Mouse (Mus musculus): ENCODE measurements at regions not wholly inside any gene's neighbourhood (a gene's known extent, or its start where the extent isn't known, plus 50 kb on each side); places are given as distances from the start of the nearest gene placed in this dataset.

DNA sequence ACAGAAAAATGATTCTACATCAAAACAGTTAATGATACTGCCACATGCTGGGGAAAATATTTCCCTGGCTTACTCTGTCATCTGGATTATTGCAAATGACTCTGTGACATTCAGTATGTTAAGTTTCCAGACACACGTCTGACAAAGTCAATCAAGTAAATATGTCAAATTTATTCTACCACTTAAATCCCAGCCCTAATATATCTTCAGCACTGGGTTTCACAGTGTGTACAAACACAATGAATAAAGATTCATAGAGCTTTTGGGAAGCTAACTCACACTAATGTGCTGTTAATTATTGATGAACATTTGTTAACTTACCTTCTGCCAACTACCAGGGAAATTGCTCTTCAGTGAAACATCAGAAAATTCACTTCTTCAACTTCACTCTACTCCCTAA, 256.3 kb upstream of the Edil3 start:
- H3K36me3 ChIP-seq (ENCODE audit: control insufficient read depth in 1 of 2, insufficient read depth in 2 of 2, low read length in 2 of 2): no peaks in the 10 kb centered on the region
- no peak overlapping the region for H3K9ac ChIP-seq (ENCODE audit: control insufficient read depth, low read depth, low read length, poor library complexity, severe bottlenecking)
- H3K4me3 ChIP-seq (ENCODE audit: control insufficient read depth in 1 of 2, insufficient read depth in 1 of 2, low read depth in 2 of 2, low read length in 2 of 2): no peak overlapping the region
- no peaks in the 10 kb centered on the region for H3K79me2 ChIP-seq (ENCODE audit: control insufficient read depth, insufficient read depth, low read length, poor library complexity)
- H3K27ac ChIP-seq (ENCODE audit: control insufficient read depth, low read depth, low read length): no peak overlapping the region
- no peaks in the 10 kb centered on the region for H3K9me3 ChIP-seq (replicated peaks; ENCODE audit: insufficient read depth, low read length)
- no peaks in the 10 kb centered on the region for H3K4me1 ChIP-seq (ENCODE audit: control insufficient read depth in 1 of 2, insufficient read depth in 2 of 2, low read length in 2 of 2)
- TF ChIP-seq USF1 (IDR thresholded peaks at IDR 0.05; ENCODE audit: low read depth, low read length): no peak
- no peak for TF ChIP-seq RAD21 (IDR thresholded peaks at IDR 0.05; ENCODE audit: low read depth, low read length)
- TF ChIP-seq UBTF (IDR thresholded peaks at IDR 0.05; ENCODE audit: borderline replicate concordance, insufficient read depth, low read depth, low read length): no peak
- no peak for TF ChIP-seq E2F4 (IDR thresholded peaks at IDR 0.05; ENCODE audit: borderline replicate concordance, low read depth, low read length)
- TF ChIP-seq SIN3A (IDR thresholded peaks at IDR 0.05; ENCODE audit: low read length): no peak
- no peak for TF ChIP-seq MYB (IDR thresholded peaks at IDR 0.05; ENCODE audit: low read depth, low read length)
- TF ChIP-seq EP300 (IDR thresholded peaks at IDR 0.05; ENCODE audit: low read depth in 1 of 2, low read length in 2 of 2): no peak
- no peak for TF ChIP-seq POLR2AphosphoS5 (IDR thresholded peaks at IDR 0.05; ENCODE audit: borderline replicate concordance, low read depth, low read length)
- no peak for TF ChIP-seq GATA1 (IDR thresholded peaks at IDR 0.05; ENCODE audit: low read depth, low read length)
- no peak for TF ChIP-seq CTCF (IDR thresholded peaks at IDR 0.05 in 2 of 3, conservative IDR thresholded peaks at IDR 0.05 in 1 of 3; ENCODE audit: control insufficient read depth in 1 of 3, insufficient read depth in 1 of 3, low read depth in 2 of 3, low read length in 3 of 3, poor library complexity in 1 of 3, severe bottlenecking in 1 of 3)
- TF ChIP-seq ZMIZ1 (IDR thresholded peaks at IDR 0.05; ENCODE audit: low read depth, low read length): no peak
- no peak for TF ChIP-seq TCF12 (IDR thresholded peaks at IDR 0.05; ENCODE audit: low read depth, low read length)
- TF ChIP-seq MXI1 (IDR thresholded peaks at IDR 0.05; ENCODE audit: low read depth, low read length): no peak
- DNase-seq (ENCODE audit: low read depth, low spot score): no peak
- no peaks in the 10 kb centered on the region for H3K27me3 ChIP-seq (ENCODE audit: control insufficient read depth in 1 of 2, insufficient read depth in 2 of 2, low read length in 2 of 2)

DNA sequence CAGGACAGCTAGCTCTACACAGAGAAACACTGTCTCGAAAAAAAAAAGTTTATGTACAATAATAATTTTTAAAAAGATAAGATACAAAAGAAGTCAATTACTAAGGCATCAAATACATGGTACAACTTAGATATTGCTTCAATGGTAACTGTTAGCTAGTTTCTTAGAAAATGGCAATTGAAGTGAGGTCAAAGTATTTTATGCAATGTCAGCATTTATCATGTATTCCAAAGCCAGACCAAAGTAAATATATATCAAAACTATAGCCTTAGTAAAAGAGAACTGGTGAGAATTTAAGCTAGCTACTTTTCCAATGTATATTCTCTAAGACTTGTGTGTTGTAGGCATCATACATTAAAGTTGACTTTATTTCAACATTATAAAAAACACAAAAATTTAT, 219.0 kb upstream of the Edil3 start:
- Histone ChIP-seq H3K9me3 (replicated peaks; ENCODE audit: insufficient read depth, low read length) (no peaks in the 10 kb centered on the region), H3K36me3 (ENCODE audit: control insufficient read depth in 1 of 2, insufficient read depth in 2 of 2, low read length in 2 of 2) (no peaks in the 10 kb centered on the region), H3K4me3 (ENCODE audit: control insufficient read depth in 1 of 2, insufficient read depth in 1 of 2, low read depth in 2 of 2, low read length in 2 of 2) (no peak overlapping the region), H3K4me1 (ENCODE audit: control insufficient read depth in 1 of 2, insufficient read depth in 2 of 2, low read length in 2 of 2) (no peaks in the 10 kb centered on the region), H3K27me3 (ENCODE audit: control insufficient read depth in 1 of 2, insufficient read depth in 2 of 2, low read length in 2 of 2) (no peaks in the 10 kb centered on the region), H3K9ac (ENCODE audit: control insufficient read depth, low read depth, low read length, poor library complexity, severe bottlenecking) (no peak overlapping the region), H3K27ac (ENCODE audit: control insufficient read depth, low read depth, low read length) (no peak overlapping the region), H3K79me2 (ENCODE audit: control insufficient read depth, insufficient read depth, low read length, poor library complexity) (no peaks in the 10 kb centered on the region)
- no peak for DNase-seq (ENCODE audit: low read depth, low spot score)
- TF ChIP-seq MAX (IDR thresholded peaks at IDR 0.05; ENCODE audit: low read length) (no peak), NELFE (IDR thresholded peaks at IDR 0.05; ENCODE audit: low read depth, low read length) (no peak), MAFK (IDR thresholded peaks at IDR 0.05; ENCODE audit: borderline replicate concordance, low read depth, low read length) (peak; percentile 78; the same call in 1 of the 2 replicates), EP300 (IDR thresholded peaks at IDR 0.05; ENCODE audit: low read depth in 1 of 2, low read length in 2 of 2) (no peak)

DNA sequence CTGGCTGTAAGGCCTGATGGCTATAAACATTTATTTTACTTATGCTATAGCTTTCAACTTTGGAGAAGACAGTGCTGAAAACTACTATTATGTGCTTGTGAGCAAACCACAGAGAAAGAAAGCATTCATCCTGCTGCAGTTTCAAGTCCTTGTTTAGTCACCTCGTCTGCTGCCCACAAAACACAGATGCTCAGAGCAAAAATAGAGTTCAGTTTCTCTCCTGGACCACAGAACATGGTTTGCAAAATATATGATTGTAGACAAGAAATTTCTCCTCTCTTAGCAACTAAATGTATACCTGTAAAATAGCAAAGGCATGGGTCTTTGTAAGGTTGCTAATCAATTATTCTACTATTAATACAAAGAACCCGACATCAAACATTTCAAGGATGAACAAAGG, 210.7 kb upstream of the Edil3 start:
- H3K4me1 ChIP-seq (ENCODE audit: control insufficient read depth in 1 of 2, insufficient read depth in 2 of 2, low read length in 2 of 2): no peaks in the 10 kb centered on the region
- no peaks in the 10 kb centered on the region for H3K36me3 ChIP-seq (ENCODE audit: control insufficient read depth in 1 of 2, insufficient read depth in 2 of 2, low read length in 2 of 2)
- H3K79me2 ChIP-seq (ENCODE audit: control insufficient read depth, insufficient read depth, low read length, poor library complexity): no peaks in the 10 kb centered on the region
- DNase-seq (ENCODE audit: low read depth, low spot score): no peak
- no peaks in the 10 kb centered on the region for H3K9me3 ChIP-seq (replicated peaks; ENCODE audit: insufficient read depth, low read length)
- no peaks in the 10 kb centered on the region for H3K27me3 ChIP-seq (ENCODE audit: control insufficient read depth in 1 of 2, insufficient read depth in 2 of 2, low read length in 2 of 2)
- H3K4me3 ChIP-seq (ENCODE audit: control insufficient read depth in 1 of 2, insufficient read depth in 1 of 2, low read depth in 2 of 2, low read length in 2 of 2): no peak overlapping the region
- H3K9ac ChIP-seq (ENCODE audit: control insufficient read depth, low read depth, low read length, poor library complexity, severe bottlenecking): no peak overlapping the region
- TF ChIP-seq HCFC1 (IDR thresholded peaks at IDR 0.05; ENCODE audit: low read depth, low read length) (no peak), MAX (IDR thresholded peaks at IDR 0.05; ENCODE audit: low read length) (no peak), GABPA (IDR thresholded peaks at IDR 0.05; ENCODE audit: low read depth, low read length) (no peak)
- H3K27ac ChIP-seq (ENCODE audit: control insufficient read depth, low read depth, low read length): no peak overlapping the region

All from MEL (cell line).